Mouse (Mus musculus) common myeloid progenitor, adult 5-6 weeks (primary cell): ENCODE data around the gene Dnajb13. TPM values are rescaled to one million over a fixed set of nuclear protein-coding genes. Genes with fewer than 3 reads are reported as not detected.

Experiments used
- ATAC-seq: replicated peaks from 2 replicates; pipeline ENCODE4 v1.8.0; 2016; ENCODE audit warnings: low read depth, mild to moderate bottlenecking, moderate TSS enrichment, inconsistent platforms; ENCODE audit not compliant: poor library complexity, severe bottlenecking
- total RNA-seq: library from RNA; stranded (forward); fragments of 200-1000, 187-1606 nt; gene quantifications from 2 replicates; pipeline ENCODE4 v1.2.3, GENCODE M21; 2017

Gene Dnajb13
- total RNA-seq, 1 experiment from 2014 or later, result 0.37 TPM

DNA sequence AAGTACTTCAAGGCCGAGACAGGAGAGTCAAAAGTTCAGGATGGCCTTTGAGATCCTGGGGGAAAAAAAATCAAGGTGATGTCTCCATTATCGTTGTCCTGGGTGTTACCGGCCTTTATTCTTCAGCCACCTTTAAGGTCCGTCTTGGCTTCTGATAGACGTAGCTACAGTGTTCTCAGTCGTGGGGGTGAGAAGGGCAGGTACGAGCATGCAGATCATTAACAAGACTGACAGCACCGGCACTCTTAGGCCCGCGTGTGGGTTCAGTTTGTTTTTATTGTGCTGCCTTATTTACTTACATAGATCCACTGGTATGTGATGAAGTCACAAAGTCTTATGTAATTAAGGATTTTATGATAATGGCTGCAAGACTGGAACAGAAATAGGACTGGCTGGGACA is 51.0 kb downstream of the Dnajb13 start:
- ATAC-seq, result no peak

DNA sequence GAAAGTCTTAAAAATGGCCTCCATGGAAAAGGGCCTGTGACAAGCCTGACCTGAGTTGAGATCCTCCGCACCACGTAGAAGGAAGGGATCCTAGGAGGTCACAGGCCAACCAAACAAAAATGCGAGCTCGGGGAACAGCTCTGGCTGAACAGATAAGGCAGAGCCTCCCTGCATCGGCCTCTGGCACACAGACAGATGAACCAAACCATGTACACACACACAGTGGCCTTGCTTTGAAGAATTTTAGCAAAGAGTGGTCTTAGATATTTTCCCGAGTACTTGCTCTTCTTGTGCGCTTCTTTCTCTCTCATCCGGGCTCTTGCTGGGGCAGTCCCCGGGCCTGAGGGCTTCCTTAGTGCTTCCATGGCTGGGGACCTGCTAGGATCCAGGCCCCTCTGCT is 51.6 kb downstream of the Dnajb13 start:
- ATAC-seq, result no peak

DNA sequence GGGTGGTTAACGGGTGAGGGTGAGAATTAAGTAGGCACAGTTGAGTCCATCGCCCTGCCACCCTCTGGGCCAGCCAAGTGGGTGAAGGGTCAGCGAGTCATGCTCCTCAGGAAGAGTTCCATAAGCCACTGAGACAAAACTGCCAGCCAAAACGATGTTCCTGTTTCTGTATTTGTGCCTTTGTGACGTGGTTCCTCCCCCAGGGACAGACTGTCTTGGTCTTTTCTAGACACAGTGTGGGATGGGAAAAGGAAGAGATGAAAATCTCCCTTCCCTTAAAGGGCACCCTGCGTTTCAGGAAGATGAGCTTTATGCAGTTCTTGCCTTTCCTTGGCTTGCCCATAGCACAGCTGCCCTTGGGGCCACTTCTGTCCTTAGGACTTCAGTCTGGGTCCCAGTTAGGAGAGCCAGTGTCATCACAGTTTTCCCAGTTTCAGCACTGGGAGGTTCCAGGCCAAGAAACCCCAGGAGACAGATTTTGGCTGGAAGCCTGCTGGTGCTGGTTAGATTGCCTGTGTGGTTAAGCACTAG is 53.1 kb downstream of the Dnajb13 start:
- peak; percentile 36 for ATAC-seq

DNA sequence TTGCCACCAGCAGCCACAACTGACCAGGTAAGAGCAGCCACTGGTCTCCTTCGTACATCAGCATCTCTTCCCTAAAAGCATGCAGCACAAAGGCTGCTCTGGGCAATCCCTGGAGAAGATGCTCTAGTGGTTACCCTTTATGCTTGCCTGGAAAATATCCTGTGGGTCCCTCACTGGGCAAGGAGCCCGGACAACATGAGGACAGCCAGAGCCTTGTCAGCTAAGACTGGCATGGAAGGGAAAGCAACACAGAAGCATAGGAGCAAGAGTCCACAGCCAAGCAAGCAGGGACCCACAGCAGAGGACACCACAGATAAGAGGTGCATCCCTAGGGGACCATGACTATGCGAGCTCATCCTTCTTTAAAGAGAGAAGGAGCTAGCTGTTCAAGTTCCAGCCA is 54.9 kb downstream of the Dnajb13 start:
- ATAC-seq, result no peak

DNA sequence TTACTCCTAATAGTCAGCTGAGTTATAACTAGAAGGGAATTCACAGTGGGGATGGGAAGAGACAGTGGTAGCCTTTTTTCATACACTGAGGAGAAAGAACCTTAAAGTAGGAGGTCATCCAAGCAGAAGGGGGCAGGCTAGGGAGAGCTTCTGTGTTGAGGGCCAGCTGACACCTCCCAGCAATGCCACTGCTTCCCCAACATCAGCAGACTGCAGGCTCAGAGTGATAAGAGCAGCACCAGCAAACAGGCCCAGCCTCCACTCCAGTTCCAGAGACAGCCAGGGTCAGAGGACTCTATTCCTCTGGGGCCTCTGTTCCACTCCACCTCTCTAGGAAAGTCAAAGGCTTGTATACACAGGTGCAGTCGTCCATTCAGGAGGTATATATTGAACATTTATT is 56.6 kb downstream of the Dnajb13 start:
- peak; percentile 39; the same call in 1 of the 2 replicates for ATAC-seq

Other genes starting within 250 kb of the Dnajb13 start
- gene P4ha3, start 229.4 kb downstream of the Dnajb13 start, total RNA-seq, result not detected in 2 replicates
- 36.2 and 46.9 TPM in 2 replicates for gene C2cd3, start 142.7 kb downstream of the Dnajb13 start, total RNA-seq
- 25.9 and 29.5 TPM in 2 replicates for gene Ppme1, start 142.7 kb downstream of the Dnajb13 start, total RNA-seq
- not detected in 2 replicates for gene Ucp3, start 42.0 kb downstream of the Dnajb13 start, total RNA-seq
- 101 and 132 TPM in 2 replicates for gene Ucp2, start 21.6 kb downstream of the Dnajb13 start, total RNA-seq
- 11.0 and 22.6 TPM in 2 replicates for gene Coa4, start 22.1 kb upstream of the Dnajb13 start, total RNA-seq
- gene Rab6a, start 92.5 kb upstream of the Dnajb13 start, total RNA-seq, result 53.2 and 58.1 TPM in 2 replicates
- gene Mrpl48, start 93.3 kb upstream of the Dnajb13 start, total RNA-seq, result 70.3 and 84.2 TPM in 2 replicates
- 0.15 and 0.37 TPM in 2 replicates for gene Plekhb1, start 147.5 kb upstream of the Dnajb13 start, total RNA-seq
- 12.2 and 17.0 TPM in 2 replicates for gene Fam168a, start 191.7 kb upstream of the Dnajb13 start, total RNA-seq